Mouse (Mus musculus) liver, embryonic 14.5 days (tissue): ENCODE data around the gene Rdh19. TPM values are rescaled to one million over a fixed set of nuclear protein-coding genes. Genes with fewer than 3 reads are reported as not detected.

Experiments
- ATAC-seq: fragments of 200-750 bp; cut with Nextera tagmentation; 2 replicates; pipeline ENCODE4 v1.8.0; 2017; ENCODE audit warnings: moderate number of reproducible peaks, mild to moderate bottlenecking, moderate library complexity; ENCODE audit not compliant: insufficient read depth
- DNase-seq, 3 experiments: peaks; one replicate each; pipeline ENCODE4 v3.0.0-alpha.2; 2012 to 2013; ENCODE audit warnings: low read depth in 3 of 3, low spot score in 3 of 3
- H3K27ac ChIP-seq: fragments of 300-500 bp; sonication (generic); 2 replicates; pipeline ENCODE4 v1.5.1; 2014; ENCODE audit warnings: moderate library complexity, mild to moderate bottlenecking, control low read depth, inconsistent platforms
- H3K27me3 ChIP-seq: fragments of 300-500 bp; sonication (generic); 2 replicates; pipeline ENCODE4 v1.6.1; 2014; ENCODE audit warnings: mild to moderate bottlenecking, low read length, moderate library complexity; ENCODE audit not compliant: control insufficient read depth, insufficient read depth
- H3K36me3 ChIP-seq: fragments of 300-500 bp; sonication (generic); replicated peaks from 2 replicates; pipeline ENCODE4 v1.6.1; 2014; ENCODE audit warnings: low read depth; ENCODE audit not compliant: control insufficient read depth, insufficient read depth
- H3K4me1 ChIP-seq, 2 experiments: fragments of 200-500 bp in 1 of 2; fragments of 300-500 bp in 1 of 2; sonication (generic) in 1 of 2; replicated peaks; 2 replicates each; pipeline ENCODE4 v1.6.1; 2012 to 2014; ENCODE audit warnings: antibody characterized with exemption in 1 of 2, inconsistent platforms in 1 of 2, low read length in 1 of 2; ENCODE audit not compliant: control insufficient read depth in 2 of 2, insufficient read depth in 2 of 2
- H3K4me2 ChIP-seq: fragments of 300-500 bp; sonication (generic); 2 replicates; pipeline ENCODE4 v1.6.1; 2014; ENCODE audit warnings: low read depth, mild to moderate bottlenecking, control low read depth, moderate library complexity
- H3K4me3 ChIP-seq, 2 experiments: fragments of 200-500 bp in 1 of 2; fragments of 300-500 bp in 1 of 2; sonication (generic) in 1 of 2; 2 replicates each; pipeline ENCODE4 v1.5.1; 2012 to 2014; ENCODE audit warnings: low read depth in 2 of 2, low read length in 2 of 2, mild to moderate bottlenecking in 2 of 2, control low read depth in 1 of 2, inconsistent platforms in 1 of 2, moderate library complexity in 1 of 2; ENCODE audit not compliant: insufficient read depth in 1 of 2
- H3K9ac ChIP-seq: fragments of 300-500 bp; sonication (generic); replicated peaks from 2 replicates; pipeline ENCODE4 v1.6.1; 2014; ENCODE audit warnings: mild to moderate bottlenecking, control low read depth, moderate library complexity
- H3K9me3 ChIP-seq: fragments of 300-500 bp; sonication (generic); 2 replicates; pipeline ENCODE4 v1.6.1; 2016; ENCODE audit warnings: low read length, mixed read lengths; ENCODE audit not compliant: control insufficient read depth
- CTCF ChIP-seq: IDR thresholded peaks from 2 replicates; pipeline ENCODE4 v1.5.1; 2016; ENCODE audit warnings: antibody characterized with exemption, low read depth, control low read depth
- EP300 ChIP-seq: IDR thresholded peaks from 2 replicates; pipeline ENCODE4 v1.6.1; 2016; ENCODE audit warnings: antibody characterized with exemption, low read depth
- WGBS: fragments of 180-500 bp; shearing (Covaris S2); extraction: QIAGEN DNeasy Blood & Tissue Kit; methylation state at CpG from one replicate; pipeline ENCODE4 v1.1.7; 2014; ENCODE audit not compliant: insufficient replicate concordance; 5-methylcytosine and 5-hydroxymethylcytosine counted together
- polyA plus RNA-seq, 2 experiments: library from polyadenylated mRNA; depleted of rRNA in 1 of 2; stranded (reverse) in 1 of 2; unstranded in 1 of 2; fragments of >200 nt; fragmentation: Nextera tagmentation in 1 of 2; extraction: Ambion mirVana in 1 of 2; gene quantifications; 2 replicates each; pipeline versions ENCODE4 v1.2.1 to v1.2.3; 2012 to 2014

Gene Rdh19
- polyA plus RNA-seq, 2 experiments: 0.03 TPM; not detected in 1

- Histone ChIP-seq H3K4me2 (no peak overlapping the region), H3K4me3 (no peak overlapping the region), H3K9me3 (no peaks in the 10 kb centered on the region), H3K9ac (no peak overlapping the region), H3K36me3 (no peaks in the 10 kb centered on the region), H3K27me3 (no peaks in the 10 kb centered on the region), H3K4me1 (0 out of 4 replicates have a peak, but pooled peaks cover 0 to 2% of the 10 kb centered on the region in 2 experiments), H3K27ac (no peak overlapping the region)
- WGBS: 48% methylated on average over 2 of the region's 2 CpGs
- no peak for TF ChIP-seq CTCF
- no peak for TF ChIP-seq EP300
- ATAC-seq: no peak
- no peak for DNase-seq
Measured at GRCm38 (mm10) chr10:127906138-127906537, 56.4 kb downstream of the Rdh19 start.

- Histone ChIP-seq H3K27ac (no peak overlapping the region), H3K36me3 (no peaks in the 10 kb centered on the region), H3K9ac (no peak overlapping the region), H3K9me3 (no peaks in the 10 kb centered on the region), H3K4me2 (no peak overlapping the region), H3K4me1 (0 out of 4 replicates have a peak, but pooled peaks cover 0 to 2% of the 10 kb centered on the region in 2 experiments), H3K4me3 (no peak overlapping the region), H3K27me3 (no peaks in the 10 kb centered on the region)
- no peak for ATAC-seq
- TF ChIP-seq CTCF: no peak
- TF ChIP-seq EP300: no peak
- no peak for DNase-seq
Measured at GRCm38 (mm10) chr10:127907386-127907951, 57.7 kb downstream of the Rdh19 start.

Other genes starting within 250 kb of the Rdh19 start
- gene Lrp1, start 228.8 kb upstream of the Rdh19 start, polyA plus RNA-seq (2012; rRNA removed): 14.1 and 18.2 TPM in 2 replicates
- gene Lrp1, start 228.8 kb upstream of the Rdh19 start, polyA plus RNA-seq (2014; fragmentation: Nextera tagmentation; extraction: Ambion mirVana): 13.2 and 16.1 TPM in 2 replicates
- gene Stat6, start 206.9 kb upstream of the Rdh19 start, polyA plus RNA-seq (2012; rRNA removed): 10.9 TPM in 2 replicates
- 10.2 and 12.4 TPM in 2 replicates for gene Stat6, start 206.9 kb upstream of the Rdh19 start, polyA plus RNA-seq (2014; fragmentation: Nextera tagmentation; extraction: Ambion mirVana)
- gene Nemp1, start 183.0 kb upstream of the Rdh19 start, polyA plus RNA-seq (2012; rRNA removed): 5.0 and 5.5 TPM in 2 replicates
- 5.6 and 5.7 TPM in 2 replicates for gene Nemp1, start 183.0 kb upstream of the Rdh19 start, polyA plus RNA-seq (2014; fragmentation: Nextera tagmentation; extraction: Ambion mirVana)
- gene Nab2, start 181.4 kb upstream of the Rdh19 start, polyA plus RNA-seq (2012; rRNA removed): 4.0 and 4.1 TPM in 2 replicates
- 0.88 and 1.1 TPM in 2 replicates for gene Nab2, start 181.4 kb upstream of the Rdh19 start, polyA plus RNA-seq (2014; fragmentation: Nextera tagmentation; extraction: Ambion mirVana)
- 0.25 and 0.30 TPM in 2 replicates for gene Myo1a, start 144.8 kb upstream of the Rdh19 start, polyA plus RNA-seq (2012; rRNA removed)
- gene Myo1a, start 144.8 kb upstream of the Rdh19 start, polyA plus RNA-seq (2014; fragmentation: Nextera tagmentation; extraction: Ambion mirVana): 0.06 and 0.19 TPM in 2 replicates
- 20.7 and 27.9 TPM in 2 replicates for gene Tac2, start 125.5 kb upstream of the Rdh19 start, polyA plus RNA-seq (2012; rRNA removed)
- gene Tac2, start 125.5 kb upstream of the Rdh19 start, polyA plus RNA-seq (2014; fragmentation: Nextera tagmentation; extraction: Ambion mirVana): 26.8 and 31.3 TPM in 2 replicates
- 1.9 and 2.1 TPM in 2 replicates for gene Zbtb39, start 110.4 kb upstream of the Rdh19 start, polyA plus RNA-seq (2012; rRNA removed)
- gene Zbtb39, start 110.4 kb upstream of the Rdh19 start, polyA plus RNA-seq (2014; fragmentation: Nextera tagmentation; extraction: Ambion mirVana): 0.72 and 0.83 TPM in 2 replicates
- 9.1 and 11.5 TPM in 2 replicates for gene Gpr182, start 98.2 kb upstream of the Rdh19 start, polyA plus RNA-seq (2012; rRNA removed)
- gene Gpr182, start 98.2 kb upstream of the Rdh19 start, polyA plus RNA-seq (2014; fragmentation: Nextera tagmentation; extraction: Ambion mirVana): 3.7 and 4.3 TPM in 2 replicates
- gene Rdh1, start 90.2 kb upstream of the Rdh19 start, polyA plus RNA-seq (2012; rRNA removed): 0.15 and 0.18 TPM in 2 replicates
- gene Rdh1, start 90.2 kb upstream of the Rdh19 start, polyA plus RNA-seq (2014; fragmentation: Nextera tagmentation; extraction: Ambion mirVana): 0.09 and 0.17 TPM in 2 replicates
- 0.03 and 0.06 TPM in 2 replicates for gene Rdh16f1, start 90.1 kb upstream of the Rdh19 start, polyA plus RNA-seq (2012; rRNA removed)
- gene Rdh16f1, start 90.1 kb upstream of the Rdh19 start, polyA plus RNA-seq (2014; fragmentation: Nextera tagmentation; extraction: Ambion mirVana): 0.11 TPM in 1 of 2 replicates, not detected in the other
- 0.07 TPM in 1 of 2 replicates, not detected in the other for gene Rdh9, start 73.5 kb upstream of the Rdh19 start, polyA plus RNA-seq (2012; rRNA removed)
- gene Rdh9, start 73.5 kb upstream of the Rdh19 start, polyA plus RNA-seq (2014; fragmentation: Nextera tagmentation; extraction: Ambion mirVana): not detected in 2 replicates
- gene Rdh16, start 48.8 kb upstream of the Rdh19 start, polyA plus RNA-seq (2012; rRNA removed): 0.03 TPM in 1 of 2 replicates, not detected in the other
- not detected in 2 replicates for gene Rdh16, start 48.8 kb upstream of the Rdh19 start, polyA plus RNA-seq (2014; fragmentation: Nextera tagmentation; extraction: Ambion mirVana)
- gene Rdh16f2, start 16.5 kb downstream of the Rdh19 start, polyA plus RNA-seq (2012; rRNA removed): 0.09 and 0.28 TPM in 2 replicates
- 0.08 and 0.11 TPM in 2 replicates for gene Rdh16f2, start 16.5 kb downstream of the Rdh19 start, polyA plus RNA-seq (2014; fragmentation: Nextera tagmentation; extraction: Ambion mirVana)
- 0.92 and 1.1 TPM in 2 replicates for gene Rdh7, start 38.9 kb downstream of the Rdh19 start, polyA plus RNA-seq (2012; rRNA removed)
- 1.9 and 2.0 TPM in 2 replicates for gene Rdh7, start 38.9 kb downstream of the Rdh19 start, polyA plus RNA-seq (2014; fragmentation: Nextera tagmentation; extraction: Ambion mirVana)
- not detected in 2 replicates for gene Sdr9c7, start 48.6 kb downstream of the Rdh19 start, polyA plus RNA-seq (2012; rRNA removed)
- gene Sdr9c7, start 48.6 kb downstream of the Rdh19 start, polyA plus RNA-seq (2014; fragmentation: Nextera tagmentation; extraction: Ambion mirVana): not detected in 2 replicates
- gene Hsd17b6, start 157.7 kb downstream of the Rdh19 start, polyA plus RNA-seq (2012; rRNA removed): not detected in 2 replicates
- not detected in 2 replicates for gene Hsd17b6, start 157.7 kb downstream of the Rdh19 start, polyA plus RNA-seq (2014; fragmentation: Nextera tagmentation; extraction: Ambion mirVana)
- gene Prim1, start 165.2 kb downstream of the Rdh19 start, polyA plus RNA-seq (2012; rRNA removed): 26.3 and 42.0 TPM in 2 replicates
- gene Prim1, start 165.2 kb downstream of the Rdh19 start, polyA plus RNA-seq (2014; fragmentation: Nextera tagmentation; extraction: Ambion mirVana): 78.2 and 84.1 TPM in 2 replicates
- 160 and 272 TPM in 2 replicates for gene Naca, start 185.6 kb downstream of the Rdh19 start, polyA plus RNA-seq (2012; rRNA removed)
- gene Naca, start 185.6 kb downstream of the Rdh19 start, polyA plus RNA-seq (2014; fragmentation: Nextera tagmentation; extraction: Ambion mirVana): 519 and 530 TPM in 2 replicates
- gene Ptges3, start 209.0 kb downstream of the Rdh19 start, polyA plus RNA-seq (2012; rRNA removed): 20.9 and 40.1 TPM in 2 replicates
- 233 and 244 TPM in 2 replicates for gene Ptges3, start 209.0 kb downstream of the Rdh19 start, polyA plus RNA-seq (2014; fragmentation: Nextera tagmentation; extraction: Ambion mirVana)
- 910 and 999 TPM in 2 replicates for gene Atp5b, start 233.3 kb downstream of the Rdh19 start, polyA plus RNA-seq (2012; rRNA removed)
- gene Atp5b, start 233.3 kb downstream of the Rdh19 start, polyA plus RNA-seq (2014; fragmentation: Nextera tagmentation; extraction: Ambion mirVana): 1,823 and 1,877 TPM in 2 replicates
- 9.5 TPM in 2 replicates for gene Baz2a, start 241.6 kb downstream of the Rdh19 start, polyA plus RNA-seq (2012; rRNA removed)
- 9.1 and 10.3 TPM in 2 replicates for gene Baz2a, start 241.6 kb downstream of the Rdh19 start, polyA plus RNA-seq (2014; fragmentation: Nextera tagmentation; extraction: Ambion mirVana)